Mouse (Mus musculus) thymus, postnatal 14 days (tissue): ENCODE results near the gene Aff1.

Source experiments
- DNase-seq: peaks from one replicate; pipeline ENCODE4 v3.0.0; 2021

Aff1 gene

DNA sequence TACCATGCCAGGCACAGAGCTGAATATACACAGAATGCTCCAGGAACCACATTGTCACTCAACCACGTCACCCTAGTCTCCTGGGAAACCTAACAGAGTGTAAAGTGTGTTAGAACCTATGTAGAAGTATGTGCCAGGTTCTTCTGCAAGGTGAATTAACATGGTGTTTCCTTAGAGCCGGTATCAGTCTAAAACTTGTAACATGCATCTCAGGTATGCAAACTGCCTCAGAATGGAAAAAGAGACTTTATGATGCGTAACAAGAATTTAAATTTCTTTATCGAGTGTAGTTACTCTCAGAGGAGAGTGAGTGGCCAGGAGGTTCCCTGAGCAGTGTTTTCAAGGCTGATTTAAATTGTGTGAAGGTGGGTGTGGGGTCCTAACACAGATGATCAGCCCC, 85.3 kb downstream of the Aff1 start:
- no peak for DNase-seq

DNA sequence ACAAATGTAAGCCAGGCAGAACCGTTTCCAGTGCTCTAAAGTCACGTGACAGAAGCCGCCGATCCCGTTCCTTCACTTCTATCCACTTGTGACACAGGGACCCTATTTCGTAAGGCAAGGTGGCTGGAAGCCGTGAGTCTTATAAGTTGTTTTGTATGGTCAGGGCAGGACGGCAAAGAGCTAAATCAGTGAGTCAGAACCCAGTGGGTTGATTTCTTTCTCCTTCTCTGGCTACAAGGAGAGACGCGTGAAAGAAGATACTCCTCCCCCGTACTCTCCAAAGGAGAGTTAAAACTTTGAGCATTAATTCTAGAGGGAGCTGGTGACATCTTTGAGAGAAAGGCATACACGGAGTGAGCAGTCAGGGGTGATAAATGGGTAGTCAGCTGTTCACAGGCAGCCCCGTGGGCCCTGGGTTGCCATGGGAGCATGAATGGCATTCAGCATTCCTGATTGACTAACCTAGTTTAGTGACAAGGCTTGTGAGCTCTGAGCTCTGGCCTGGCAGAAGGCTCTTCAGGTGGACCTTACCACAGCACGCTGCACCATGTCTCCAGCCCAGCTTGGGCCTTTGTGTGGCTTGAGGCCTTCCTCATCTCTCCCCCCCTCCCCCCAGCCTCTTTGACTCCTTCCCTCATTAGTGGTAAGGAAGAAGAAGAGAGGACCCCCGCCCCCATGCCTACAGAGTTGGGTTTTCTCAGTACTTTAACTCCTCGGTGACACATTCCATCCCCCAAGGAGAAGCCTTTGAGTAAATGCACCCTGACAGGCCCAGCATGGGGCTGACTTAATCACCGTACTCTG, 86.3 kb downstream of the Aff1 start:
- DNase-seq: no peak

DNA sequence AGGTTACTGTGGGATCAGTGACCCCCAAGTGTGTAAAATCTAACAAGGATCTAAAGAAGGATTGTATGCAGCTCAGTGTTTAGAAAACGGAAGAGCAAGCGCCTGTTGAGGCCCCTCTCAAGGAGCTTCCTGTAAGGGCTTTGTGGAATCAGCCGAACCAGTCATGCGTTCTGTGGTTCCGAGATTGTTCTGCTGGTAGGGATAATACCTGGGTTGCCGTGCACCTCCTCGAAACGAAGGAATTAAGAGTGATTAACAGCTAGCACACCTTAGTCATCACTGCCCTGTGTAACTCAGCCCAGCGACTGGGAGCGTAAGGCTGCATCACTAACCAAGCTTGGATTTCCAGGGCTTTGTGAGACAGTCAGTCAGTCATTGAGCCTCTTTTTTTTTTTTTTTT, 87.7 kb downstream of the Aff1 start:
- DNase-seq: no peak

DNA sequence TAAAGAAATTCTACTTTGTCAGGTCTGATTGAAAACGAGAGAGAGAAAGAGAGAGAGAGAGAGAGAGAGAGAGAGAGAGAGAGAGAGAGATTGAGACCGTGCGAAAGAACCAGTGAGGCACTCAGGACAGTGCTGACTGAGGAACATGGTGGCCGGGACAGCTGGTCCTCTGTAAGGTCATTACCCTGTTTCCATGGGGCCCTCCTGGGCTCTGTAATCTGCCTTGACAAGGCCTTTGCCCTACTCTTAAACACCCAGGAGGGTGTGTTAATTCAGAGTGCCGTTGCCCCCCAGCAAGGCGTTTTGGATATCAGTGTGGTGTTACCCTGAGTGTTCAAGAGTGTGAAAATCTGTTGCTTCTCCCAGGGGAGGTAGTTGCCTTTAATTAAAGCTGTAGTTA, 88.1 kb downstream of the Aff1 start:
- no peak for DNase-seq

DNA sequence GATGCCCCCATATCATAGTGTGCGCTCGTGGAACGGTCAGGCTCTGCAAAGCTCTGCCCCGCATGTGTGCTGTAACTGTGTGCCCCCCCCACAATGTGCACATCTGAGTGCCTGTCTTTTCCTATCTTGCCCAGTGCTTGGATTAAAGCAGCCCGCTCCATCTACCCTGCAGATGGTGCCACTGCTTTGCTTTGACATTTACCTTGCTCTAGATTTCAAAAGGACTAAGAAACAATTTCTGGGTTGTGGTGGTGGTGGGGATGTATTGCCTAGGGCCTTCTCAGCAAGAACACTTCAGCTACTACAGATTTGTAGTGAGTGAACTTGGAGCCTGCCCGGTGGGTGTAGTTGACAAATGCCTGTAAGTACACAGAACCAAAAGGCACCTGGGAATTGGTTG, 88.7 kb downstream of the Aff1 start:
- DNase-seq: peak; percentile 51

DNA sequence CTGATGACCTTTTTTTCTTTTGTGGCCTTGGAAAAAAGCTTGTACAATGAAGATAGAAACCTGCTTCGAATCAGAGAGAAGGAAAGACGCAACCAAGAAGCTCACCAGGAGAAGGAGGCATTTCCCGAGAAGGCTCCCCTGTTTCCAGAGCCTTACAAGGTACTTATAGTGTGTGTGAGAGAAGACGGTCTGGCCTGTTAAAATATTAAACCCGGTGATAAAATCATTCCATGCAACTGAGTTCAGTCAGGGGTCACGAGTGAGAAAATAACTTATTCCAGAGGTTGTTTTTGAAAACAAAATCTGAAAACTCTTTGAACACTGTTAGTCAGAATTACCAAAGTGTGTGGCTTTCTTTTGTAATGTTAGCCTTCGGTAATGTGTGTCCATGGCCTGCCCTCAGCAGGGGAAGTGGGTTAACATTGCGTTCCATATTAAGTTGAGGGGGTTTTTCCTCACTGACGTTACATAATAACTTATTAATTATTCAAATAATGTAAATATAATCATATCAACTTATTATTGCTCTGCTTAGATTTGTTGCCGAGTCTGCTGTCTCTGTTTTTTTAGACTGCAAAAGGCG, 91.0 kb downstream of the Aff1 start:
- no peak for DNase-seq

DNA sequence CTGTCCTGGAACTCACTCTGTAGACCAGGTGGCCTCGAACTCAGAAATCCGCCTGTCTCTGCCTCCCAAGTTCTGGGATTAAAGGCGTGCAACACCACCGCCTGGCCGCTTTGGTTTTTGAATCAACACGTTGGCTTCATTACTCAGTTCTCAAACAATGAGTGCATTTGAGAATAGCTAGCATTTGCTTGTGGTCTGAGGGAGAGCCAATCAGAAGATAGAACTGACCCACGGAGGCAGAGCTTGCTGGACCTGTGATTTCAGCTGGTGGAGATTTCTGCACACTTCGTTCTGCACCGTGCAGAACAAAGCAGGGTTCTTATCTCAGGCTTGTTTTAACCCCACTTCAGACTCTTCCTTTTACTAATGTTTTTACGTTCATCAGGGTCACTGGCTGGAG, 93.9 kb downstream of the Aff1 start:
- DNase-seq: no peak

DNA sequence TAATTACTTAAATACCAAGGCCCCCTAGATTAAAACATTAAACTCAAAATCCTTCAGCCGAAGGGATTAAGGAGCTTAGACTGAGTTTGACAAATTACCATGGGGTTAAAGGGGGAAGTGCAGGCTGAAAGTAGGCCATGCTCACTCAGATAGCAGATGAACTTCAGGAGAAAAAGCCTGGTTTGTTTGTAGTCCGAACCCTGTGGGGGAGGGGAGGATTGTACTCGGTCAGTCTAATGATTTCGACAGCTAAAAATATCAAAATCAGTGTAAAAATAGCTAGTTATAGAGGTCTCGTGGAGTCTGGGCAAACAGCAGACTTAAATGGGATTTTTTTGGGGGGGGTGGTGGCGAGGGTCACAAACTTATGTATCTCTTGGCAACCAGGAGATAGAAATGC, 96.3 kb downstream of the Aff1 start:
- no peak for DNase-seq

DNA sequence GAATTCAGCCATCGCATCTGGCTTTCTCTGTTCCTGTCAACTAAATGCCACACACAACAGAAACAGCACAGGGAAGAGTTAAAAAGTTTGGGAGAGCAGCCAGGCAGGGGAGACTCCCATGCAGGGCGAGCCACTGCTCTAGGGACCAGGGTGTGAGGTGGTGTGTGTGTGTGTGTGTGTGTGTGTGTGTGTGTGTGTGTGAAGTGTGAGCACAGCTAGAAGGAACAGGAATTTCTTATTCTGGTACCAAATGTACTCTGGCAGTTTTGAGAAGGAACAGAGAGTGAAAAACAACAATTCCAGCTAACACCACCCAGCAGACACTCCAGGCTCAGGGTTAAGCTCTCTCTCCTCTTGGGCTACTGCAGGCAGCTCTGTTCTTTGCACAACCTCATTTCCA, 96.8 kb downstream of the Aff1 start:
- DNase-seq: no peak

DNA sequence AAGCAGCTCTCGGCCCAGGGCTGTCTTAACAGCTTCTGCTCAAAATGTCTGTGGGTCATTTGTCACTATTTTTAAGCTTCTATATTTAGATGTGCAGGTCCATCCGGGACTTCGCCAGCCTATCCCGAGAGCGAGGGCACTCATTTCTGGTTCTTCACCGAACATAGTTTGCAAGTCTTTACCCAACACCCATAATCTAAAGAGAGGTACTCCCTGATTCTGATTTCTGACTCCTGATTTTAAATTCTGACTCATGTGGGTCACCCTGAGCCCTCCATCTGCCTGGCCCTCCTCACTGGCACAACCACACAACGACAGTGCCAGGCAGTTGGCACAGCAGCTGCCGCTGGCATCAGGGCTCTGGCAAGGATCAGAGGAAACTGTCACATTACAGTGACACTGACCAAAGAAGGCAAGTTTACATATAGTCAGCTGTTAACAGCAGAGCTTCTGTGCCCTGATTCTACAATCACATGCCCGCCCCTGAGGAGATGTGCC, 97.5 kb downstream of the Aff1 start:
- no peak for DNase-seq

DNA sequence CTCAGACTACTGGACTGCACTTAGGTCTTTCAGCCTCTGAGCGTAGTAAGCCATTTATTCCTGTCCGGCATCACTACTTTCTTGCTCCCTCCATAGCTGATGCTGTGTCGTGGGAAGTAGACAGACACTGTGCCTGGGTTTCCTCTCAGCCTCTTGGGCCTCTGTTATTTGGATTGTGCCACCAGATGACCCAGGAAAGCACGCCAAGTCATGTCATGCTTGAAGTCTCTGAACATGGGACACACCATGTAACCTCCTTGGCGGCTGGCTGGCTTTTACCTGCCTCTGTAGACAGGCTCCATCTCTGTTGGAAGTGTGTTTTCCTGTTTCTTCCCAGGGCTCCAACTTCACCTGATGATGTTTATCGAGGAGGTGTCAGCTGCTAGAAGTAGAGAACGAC, 99.6 kb downstream of the Aff1 start:
- no peak for DNase-seq

DNA sequence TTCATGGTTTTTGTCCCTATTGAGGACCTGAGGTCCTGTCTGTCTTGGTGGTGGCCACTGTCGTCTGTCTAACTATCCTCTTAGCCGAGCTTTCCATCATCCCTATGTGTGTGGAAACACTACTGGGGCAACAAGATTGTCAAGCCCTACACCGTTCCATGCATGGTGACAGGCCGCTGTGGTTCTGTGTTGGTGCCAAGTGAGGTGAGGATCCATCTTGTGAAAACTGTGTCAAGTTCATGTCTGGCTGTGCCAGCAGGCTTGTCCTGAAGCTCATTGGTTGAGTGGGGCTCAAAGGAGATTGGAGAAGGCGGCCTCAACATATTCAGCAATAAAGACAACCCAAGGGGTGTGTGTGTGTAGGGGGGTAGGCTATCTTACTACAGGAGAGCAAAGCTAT, 102.9 kb downstream of the Aff1 start:
- no peak for DNase-seq

DNA sequence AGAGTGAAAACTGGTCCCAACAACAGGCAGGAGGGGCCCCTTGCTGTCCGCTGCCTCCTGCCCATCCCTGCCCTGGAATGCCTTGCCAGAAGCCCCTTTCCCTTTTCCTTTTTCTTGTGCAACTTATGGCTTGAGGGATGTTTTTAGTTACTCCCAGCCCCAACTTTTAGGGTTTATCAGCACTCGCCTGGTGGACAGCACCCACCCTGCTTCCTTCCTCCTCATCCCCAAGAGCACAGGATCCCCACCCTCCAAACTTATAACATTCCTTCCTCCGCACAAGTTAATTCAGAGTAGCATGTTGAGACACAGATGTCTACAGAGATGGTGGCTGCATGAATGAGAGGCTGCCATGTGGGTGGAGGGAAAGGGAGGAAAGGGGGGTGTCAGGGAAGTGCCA, 103.9 kb downstream of the Aff1 start:
- no peak for DNase-seq

DNA sequence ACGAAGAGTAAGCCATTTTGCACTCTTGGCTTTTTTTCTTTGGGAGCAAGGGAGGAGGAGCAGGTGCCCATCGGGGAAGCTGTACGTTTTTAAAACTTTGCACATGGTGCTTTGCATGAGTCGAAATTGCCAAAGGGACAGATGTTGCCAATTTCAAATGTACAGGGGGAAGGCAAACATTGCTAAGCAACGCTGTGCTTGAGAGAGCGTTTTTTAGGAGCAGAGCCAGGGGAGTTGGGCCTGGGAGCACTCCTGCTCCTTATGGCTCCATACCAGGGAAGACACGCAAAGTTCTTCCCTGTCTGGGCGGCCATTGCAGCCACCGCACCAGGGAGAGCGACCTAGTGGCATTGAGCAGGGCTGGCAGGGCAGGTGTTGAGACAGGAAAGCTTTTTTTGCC, 105.6 kb downstream of the Aff1 start:
- DNase-seq: no peak

DNA sequence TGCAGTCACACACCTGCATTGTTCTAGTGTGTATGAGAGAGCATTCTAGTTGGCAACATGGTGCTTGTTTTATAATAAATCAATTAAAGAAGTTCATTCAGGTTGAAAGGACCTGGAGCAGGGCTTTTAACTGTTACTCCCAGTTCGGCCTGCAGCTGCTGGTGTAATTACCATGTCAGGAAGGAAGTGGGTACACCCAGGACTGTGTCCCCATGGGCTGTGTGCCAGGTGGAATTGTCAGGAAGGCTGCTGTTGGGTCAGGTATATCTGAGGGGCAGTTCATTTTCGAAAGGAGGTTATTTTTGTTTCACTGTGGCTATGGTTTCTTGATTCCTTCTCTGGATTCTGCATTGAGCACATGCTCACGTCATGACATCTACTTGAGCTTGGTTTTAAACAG, 107.3 kb downstream of the Aff1 start:
- no peak for DNase-seq

DNA sequence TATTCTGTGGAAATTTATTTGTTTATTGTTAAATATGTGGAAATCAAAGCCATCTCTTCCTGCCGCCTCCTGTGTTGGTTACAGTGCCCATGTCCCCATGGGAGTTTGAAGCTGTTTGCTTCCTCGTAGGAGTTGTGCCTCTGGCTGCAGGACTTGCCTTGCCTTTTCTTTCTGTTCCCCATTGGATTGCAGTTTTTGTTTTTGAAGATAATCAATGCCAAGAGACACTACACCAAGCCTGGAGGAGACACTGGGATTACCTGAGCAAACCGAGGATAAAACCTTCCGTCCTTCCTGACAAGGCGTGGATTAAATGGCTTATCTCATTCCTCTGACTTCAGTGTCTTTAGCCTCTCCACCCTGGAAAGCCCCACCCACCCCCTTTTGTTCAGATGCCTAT, 107.8 kb downstream of the Aff1 start:
- DNase-seq: no peak

DNA sequence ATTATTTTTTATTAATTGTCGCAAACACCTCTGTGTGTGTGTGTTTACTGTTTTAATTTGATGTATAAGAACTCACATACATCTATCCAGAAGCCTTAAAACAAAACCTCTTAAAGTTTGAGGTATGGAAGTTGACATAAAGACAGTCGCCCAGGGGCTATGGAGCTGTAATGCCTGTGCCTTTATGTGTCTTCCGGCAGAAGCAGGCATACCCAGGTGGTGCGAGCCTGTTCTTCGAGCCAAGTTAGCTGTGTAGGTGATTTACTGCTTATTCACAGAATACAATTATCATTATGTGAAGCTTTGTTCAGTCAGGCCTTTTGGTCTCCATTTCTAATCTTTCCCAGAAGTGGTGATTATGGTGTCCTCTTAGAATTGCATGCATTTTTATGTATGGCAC, 111.2 kb downstream of the Aff1 start:
- no peak for DNase-seq

DNA sequence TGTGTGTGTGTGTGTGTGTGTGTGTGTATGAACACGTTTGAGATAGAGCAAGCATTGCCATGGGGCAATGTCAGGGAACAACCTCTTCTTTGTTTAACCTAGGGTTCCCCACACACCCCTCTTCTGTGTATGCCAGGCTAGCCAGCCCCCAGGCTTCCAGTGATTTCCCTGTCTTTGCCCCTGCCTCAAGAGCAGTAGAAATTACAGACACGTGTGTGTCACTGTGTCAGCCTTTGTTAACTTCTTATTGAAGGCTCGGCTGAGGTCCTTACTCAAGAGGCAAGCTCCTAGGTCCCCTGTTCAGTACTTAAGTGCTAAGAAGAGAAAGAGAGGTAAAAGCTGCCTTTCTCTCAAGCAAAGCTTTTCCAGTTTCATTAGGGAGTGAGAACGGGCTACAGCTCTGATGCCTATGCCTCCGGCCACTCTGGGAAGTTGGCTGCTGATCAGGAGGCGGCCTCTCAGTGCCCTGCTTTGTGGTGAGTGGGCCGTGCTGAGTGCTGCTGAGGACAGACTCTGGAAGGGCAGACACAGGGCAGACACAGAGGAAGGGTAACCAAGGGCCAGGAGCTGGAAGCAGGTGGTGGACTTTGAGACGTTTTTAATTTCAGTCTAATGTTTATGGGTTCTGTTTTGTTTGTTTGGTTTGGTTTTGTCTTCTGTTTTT, 111.9 kb downstream of the Aff1 start:
- DNase-seq: no peak

DNA sequence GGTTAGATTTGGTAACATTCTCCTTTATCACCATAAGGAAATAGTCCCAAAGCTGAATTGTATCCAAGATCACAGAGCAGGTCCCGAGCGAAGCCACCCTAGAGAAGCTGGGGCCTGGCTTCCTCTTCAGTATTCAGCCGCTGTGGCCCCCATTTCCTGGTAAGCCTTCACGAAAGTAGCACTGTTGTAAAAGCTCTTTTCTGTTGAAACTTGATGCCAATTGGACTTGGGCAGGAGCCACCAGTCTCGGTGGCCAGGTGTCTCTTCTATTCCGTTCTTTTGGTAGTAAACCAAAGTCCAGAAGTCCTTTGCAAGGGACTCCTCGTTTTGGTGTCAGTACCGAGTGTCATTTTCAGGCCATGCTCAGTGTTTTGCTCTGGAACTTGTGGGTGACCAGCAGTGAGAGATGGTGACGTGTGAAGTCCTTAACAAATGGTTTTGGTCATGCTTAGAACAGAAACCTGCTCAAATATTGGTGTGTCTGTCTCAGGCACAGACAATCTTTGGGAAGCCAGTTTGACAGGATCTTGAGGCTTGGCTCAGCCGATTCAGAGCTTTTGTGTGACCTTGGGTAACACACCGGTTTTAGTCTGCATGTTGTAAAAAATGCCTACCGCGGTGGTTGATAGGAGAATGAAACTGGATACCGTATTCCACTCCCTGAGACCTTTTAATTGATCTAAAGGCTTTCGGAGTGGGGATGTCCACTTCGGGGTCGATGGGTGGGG, 114.8 kb downstream of the Aff1 start:
- DNase-seq: peak; percentile 44

DNA sequence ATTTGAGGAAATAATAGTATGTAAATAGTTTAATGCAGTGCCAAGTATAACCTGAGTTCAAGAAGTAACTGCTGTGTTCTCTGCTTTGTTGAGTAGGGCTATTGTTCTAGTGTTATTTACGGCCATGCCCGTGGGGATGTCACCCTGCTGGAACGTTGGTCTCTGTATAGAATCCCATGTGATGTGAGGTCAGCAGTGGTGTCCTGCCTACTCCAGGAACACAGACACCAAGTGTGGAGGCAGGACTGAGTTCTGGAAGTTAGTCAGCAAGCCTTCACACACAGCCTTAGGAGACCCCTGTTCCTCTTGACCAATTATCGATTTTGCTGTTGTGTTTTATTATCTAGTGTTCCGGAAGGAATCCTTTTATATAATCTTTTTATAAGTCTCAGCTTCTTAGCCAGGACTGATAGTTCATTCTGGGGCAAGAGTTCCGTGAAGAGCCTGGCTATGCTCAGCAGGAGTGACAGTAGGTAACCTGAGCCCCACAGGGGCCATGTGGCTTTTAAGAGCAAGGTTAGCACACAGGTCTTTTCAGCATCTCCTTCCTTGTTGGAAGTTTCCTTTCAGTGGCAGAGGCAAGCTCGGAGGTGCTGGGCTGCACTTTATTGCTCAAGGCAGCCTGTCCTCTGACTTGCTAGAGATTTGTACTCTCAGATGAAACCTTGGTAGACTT, 115.6 kb downstream of the Aff1 start:
- no peak for DNase-seq

DNA sequence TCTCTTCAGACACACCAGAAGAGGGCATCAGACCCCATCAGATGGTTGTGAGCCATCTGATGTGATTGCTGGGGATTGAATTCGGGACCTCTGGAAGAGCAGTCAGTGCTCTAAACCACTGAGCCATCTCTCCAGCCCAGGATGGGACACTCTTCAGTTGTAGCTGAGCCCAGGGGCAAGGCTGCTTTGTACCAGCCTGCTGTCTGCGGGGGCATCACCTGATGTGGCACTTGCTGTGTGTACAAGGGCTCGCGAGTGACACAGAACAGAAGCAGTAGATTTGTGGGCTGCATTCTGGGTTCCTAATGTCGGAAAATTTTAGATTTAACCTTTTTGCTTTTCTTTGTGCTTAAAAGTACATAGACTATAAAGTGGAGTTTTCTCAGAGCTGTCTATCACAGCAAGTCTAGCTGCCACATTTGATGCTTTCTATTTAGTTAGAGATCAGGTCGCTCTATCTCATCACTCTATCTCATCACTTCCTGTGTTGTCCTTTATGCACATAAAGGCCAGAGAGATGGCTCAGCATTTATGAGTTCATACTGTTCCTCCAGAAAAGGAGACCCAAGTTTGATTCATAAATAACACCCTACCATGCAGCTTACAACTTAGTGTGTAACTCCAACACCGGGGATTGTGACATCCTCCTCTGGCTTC, 117.6 kb downstream of the Aff1 start:
- no peak for DNase-seq

DNA sequence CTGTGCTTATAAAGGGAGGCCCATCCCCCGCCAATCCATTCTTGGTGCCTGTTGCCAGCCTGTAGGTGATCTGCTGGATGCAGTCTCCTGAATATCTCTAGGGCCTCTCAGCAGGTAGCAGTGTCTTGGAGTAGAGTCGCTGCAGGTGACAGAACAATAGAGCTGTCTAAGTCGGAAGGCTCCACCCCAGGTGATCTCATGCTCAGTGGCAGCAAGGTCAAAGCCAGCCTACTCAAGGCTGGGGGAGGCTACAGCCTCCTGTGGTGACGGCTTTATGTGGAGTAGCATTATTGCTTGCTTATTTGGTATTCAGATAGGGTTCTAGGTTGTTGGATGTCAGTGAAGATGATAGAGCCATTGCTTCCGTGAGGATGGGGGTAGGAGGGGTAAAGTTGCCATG, 121.1 kb downstream of the Aff1 start:
- DNase-seq: no peak
